Mouse (Mus musculus) intestine, postnatal 0 days (tissue): Measurements from ENCODE around the gene Ccdc97. TPM values are rescaled to one million over a fixed set of nuclear protein-coding genes. Genes with fewer than 3 reads are reported as not detected.

Experiments used
- ATAC-seq: fragments of 200-750 bp; cut with Nextera tagmentation; 2 replicates; pipeline ENCODE4 v1.8.0; 2017; ENCODE audit warnings: mild to moderate bottlenecking, moderate TSS enrichment, moderate library complexity
- H3K27ac ChIP-seq: fragments of 300-500 bp; sonication (generic); 2 replicates; pipeline ENCODE4 v1.5.1; 2014; ENCODE audit warnings: mild to moderate bottlenecking, low read depth, low read length, moderate library complexity
- H3K27me3 ChIP-seq: fragments of 300-500 bp; sonication (generic); replicated peaks from 2 replicates; pipeline ENCODE4 v1.6.1; 2014; ENCODE audit warnings: low read length, mixed read lengths; ENCODE audit not compliant: control insufficient read depth, insufficient read depth
- H3K36me3 ChIP-seq: fragments of 300-500 bp; sonication (generic); 2 replicates; pipeline ENCODE4 v1.6.1; 2014; ENCODE audit warnings: mild to moderate bottlenecking, moderate library complexity; ENCODE audit not compliant: control insufficient read depth, insufficient read depth
- H3K4me1 ChIP-seq: fragments of 300-500 bp; sonication (generic); replicated peaks from 2 replicates; pipeline ENCODE4 v1.6.1; 2014; ENCODE audit warnings: antibody characterized with exemption, low read length, mixed read lengths; ENCODE audit not compliant: control insufficient read depth, insufficient read depth
- H3K4me2 ChIP-seq: fragments of 300-500 bp; sonication (generic); replicated peaks from 2 replicates; pipeline ENCODE4 v1.6.1; 2014; ENCODE audit warnings: low read depth, mild to moderate bottlenecking, moderate library complexity
- H3K4me3 ChIP-seq: fragments of 300-500 bp; sonication (generic); 2 replicates; pipeline ENCODE4 v1.5.1; 2014; ENCODE audit warnings: low read depth, low read length
- H3K9ac ChIP-seq: fragments of 300-500 bp; sonication (generic); 2 replicates; pipeline ENCODE4 v1.6.1; 2014; ENCODE audit warnings: mild to moderate bottlenecking, low read depth, low read length
- H3K9me3 ChIP-seq: fragments of 300-500 bp; sonication (generic); 2 replicates; pipeline ENCODE4 v1.6.1; 2016; ENCODE audit warnings: mixed run types; ENCODE audit not compliant: control insufficient read depth
- CTCF ChIP-seq: sonication (generic); IDR thresholded peaks from 2 replicates; pipeline ENCODE4 v1.5.1; 2016; ENCODE audit warnings: low read depth, mild to moderate bottlenecking, control low read depth, antibody characterized with exemption, moderate library complexity
- WGBS: fragments of 180-500 bp; shearing (Covaris S2); extraction: QIAGEN DNeasy Blood & Tissue Kit; methylation state at CpG from one replicate; pipeline ENCODE4 v1.1.7; 2014; 5-methylcytosine and 5-hydroxymethylcytosine counted together
- polyA plus RNA-seq: library from polyadenylated mRNA; unstranded; fragments of >200 nt; fragmentation: Nextera tagmentation; extraction: Ambion mirVana; gene quantifications from 2 replicates; pipeline ENCODE4 v1.2.1, GENCODE M21; 2015

Gene Ccdc97
- polyA plus RNA-seq, 1 experiment from 2014 or later: 16.5 TPM

GRCm38 (mm10) chr7:25689603-25690021, 29.3 kb downstream of the Ccdc97 start:
- 0 out of 2 replicates have a peak, but pooled peaks have one; percentile 1 for ATAC-seq
- Histone ChIP-seq H3K9ac (no peak overlapping the region), H3K36me3 (peaks cover 13% of the 10 kb centered on the region; the same call in 1 of the 2 replicates), H3K4me1 (no peaks in the 10 kb centered on the region; the same call in 1 of the 2 replicates), H3K4me3 (peak overlapping the region; percentile 63), H3K4me2 (peak overlapping the region; percentile 94), H3K27me3 (no peaks in the 10 kb centered on the region), H3K9me3 (no peaks in the 10 kb centered on the region), H3K27ac (no peak overlapping the region)
- no peak for TF ChIP-seq CTCF
- 13% methylated on average over 12 of the region's 12 CpGs for WGBS

GRCm38 (mm10) chr7:25688810-25689586, 29.9 kb downstream of the Ccdc97 start:
- H3K4me3 ChIP-seq: peak overlapping the region; percentile 63
- TF ChIP-seq CTCF: peak; percentile 26
- peak overlapping the region; percentile 28; the same call in 1 of the 2 replicates for H3K9ac ChIP-seq
- H3K4me1 ChIP-seq: no peaks in the 10 kb centered on the region; the same call in 1 of the 2 replicates
- peak overlapping the region; percentile 94 for H3K4me2 ChIP-seq
- H3K36me3 ChIP-seq: peaks cover 10% of the 10 kb centered on the region; the same call in 1 of the 2 replicates
- under 1% methylated on average over 45 of the region's 52 CpGs for WGBS
- no peaks in the 10 kb centered on the region for H3K27me3 ChIP-seq
- H3K9me3 ChIP-seq: no peaks in the 10 kb centered on the region
- ATAC-seq: peak; percentile 73
- H3K27ac ChIP-seq: no peak overlapping the region

GRCm38 (mm10) chr7:25687811-25688401, 31.0 kb downstream of the Ccdc97 start:
- H3K9me3 ChIP-seq: no peaks in the 10 kb centered on the region
- no peak for ATAC-seq
- peak overlapping the region; percentile 50; the same call in 1 of the 2 replicates for H3K9ac ChIP-seq
- TF ChIP-seq CTCF: peak; percentile 54
- under 1% methylated on average over 47 of the region's 47 CpGs for WGBS
- peak overlapping the region; percentile 94 for H3K4me2 ChIP-seq
- no peak overlapping the region for H3K27ac ChIP-seq
- H3K4me1 ChIP-seq: no peaks in the 10 kb centered on the region; the same call in 1 of the 2 replicates
- no peaks in the 10 kb centered on the region for H3K27me3 ChIP-seq
- peaks cover 6% of the 10 kb centered on the region; the same call in 1 of the 2 replicates for H3K36me3 ChIP-seq
- peak overlapping the region; percentile 63 for H3K4me3 ChIP-seq

GRCm38 (mm10) chr7:25686680-25687531, 32.0 kb downstream of the Ccdc97 start, which contains the start of gene Tgfb1:
TSS of gene Tgfb1 (plus strand) at chr7:25687002.
- Histone ChIP-seq H3K4me3 (peak within 1 kb of the TSS; percentile 63), H3K4me2 (peak within 1 kb of the TSS; percentile 94), H3K27ac (peak within 1 kb of the TSS; percentile 55; the same call in 1 of the 2 replicates), H3K36me3 (0 out of 2 replicates have a peak, but pooled peaks cover under 1% of the 10 kb centered on the region), H3K9me3 (no peaks in the 10 kb centered on the region), H3K4me1 (no peaks in the 10 kb centered on the region; the same call in 1 of the 2 replicates), H3K27me3 (no peaks in the 10 kb centered on the region), H3K9ac (peak within 1 kb of the TSS; percentile 50)
- peak; percentile 79 for TF ChIP-seq CTCF
- 1% methylated on average over 52 of the region's 69 CpGs for WGBS
- ATAC-seq: peak; percentile 45; the same call in 1 of the 2 replicates

GRCm38 (mm10) chr7:25685926-25686470, 32.9 kb downstream of the Ccdc97 start:
- Histone ChIP-seq H3K36me3 (no peaks in the 10 kb centered on the region), H3K9me3 (no peaks in the 10 kb centered on the region), H3K4me2 (peak overlapping the region; percentile 94), H3K4me3 (0 out of 2 replicates have a peak overlapping the region, but pooled peaks have one; percentile 63), H3K27me3 (no peaks in the 10 kb centered on the region), H3K27ac (no peak overlapping the region), H3K9ac (no peak overlapping the region), H3K4me1 (no peaks in the 10 kb centered on the region; the same call in 1 of the 2 replicates)
- WGBS: 78% methylated on average over 21 of the region's 21 CpGs
- no peak for TF ChIP-seq CTCF
- ATAC-seq: no peak
